Mouse (Mus musculus) ovary, postnatal 14 days (tissue): ENCODE results near the gene Cyp2d40.
"Not testable (repeated sequence)": the region's sequence is repeated elsewhere in the genome, so short reads cannot be mapped to it uniquely, and the experiment has no call there.

Experiments used
- DNase-seq: peaks from one replicate; pipeline ENCODE4 v3.0.0; 2022; ENCODE audit warnings: low spot score

Gene Cyp2d40

DNA sequence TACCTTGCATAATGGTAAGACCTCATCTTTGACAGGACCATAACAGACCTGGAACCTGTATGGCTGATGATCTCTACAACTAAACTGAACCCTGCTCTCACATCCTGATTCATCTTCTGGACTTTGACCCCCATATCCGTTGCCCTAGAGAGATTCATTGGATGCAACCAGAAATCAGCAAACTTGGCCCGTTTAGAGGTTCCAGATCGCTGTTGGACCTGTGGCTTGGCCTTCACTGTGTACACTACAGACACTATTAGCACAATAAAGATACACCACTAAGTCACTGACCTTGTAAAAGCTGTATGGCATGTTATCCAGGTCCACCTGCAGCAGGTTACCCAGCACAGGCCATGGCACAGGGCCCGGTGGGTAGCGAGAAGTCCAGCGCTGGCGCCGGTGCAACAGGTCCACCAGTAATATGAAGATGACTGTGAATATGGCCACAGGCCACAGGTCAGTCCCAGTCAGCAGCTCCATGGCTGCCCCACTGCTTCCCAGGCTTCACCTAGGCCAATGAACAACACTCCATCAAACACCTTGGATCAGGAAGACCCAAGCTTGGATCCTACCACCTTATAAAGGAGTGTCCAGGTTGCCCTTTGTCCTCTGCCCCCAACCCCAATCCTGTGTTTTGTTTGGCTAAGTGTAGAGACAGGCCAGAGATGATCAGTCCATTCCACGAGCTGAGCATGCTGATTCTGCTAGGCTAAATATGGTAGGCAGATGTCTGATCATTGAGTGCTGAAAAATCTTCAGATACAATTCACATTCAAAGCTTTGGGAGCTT is at the start of gene Cyp2d40:
Cyp2d40 (minus strand) TSS at position 553 of the 790 bp plus-strand sequence.
- no peak for DNase-seq

DNA sequence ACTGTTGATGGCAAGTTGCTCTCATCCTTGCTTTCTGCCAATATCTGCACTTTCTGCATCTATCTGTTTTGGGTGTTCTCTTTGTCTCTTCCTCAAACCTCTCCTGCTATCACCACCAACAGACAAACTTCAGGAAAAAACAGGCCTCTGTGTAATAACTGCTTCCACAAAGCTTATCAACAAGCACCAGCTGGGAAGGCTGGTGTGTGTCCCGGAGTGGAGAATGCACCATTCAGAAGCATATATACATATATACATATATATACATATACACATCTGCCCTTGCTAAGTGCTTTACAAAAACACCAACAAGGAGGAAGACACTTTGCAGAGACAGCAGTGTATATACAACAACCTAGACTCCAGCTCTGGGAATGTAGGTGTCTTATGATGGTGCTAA is 46.6 kb upstream of the Cyp2d40 start:
- no peak for DNase-seq

DNA sequence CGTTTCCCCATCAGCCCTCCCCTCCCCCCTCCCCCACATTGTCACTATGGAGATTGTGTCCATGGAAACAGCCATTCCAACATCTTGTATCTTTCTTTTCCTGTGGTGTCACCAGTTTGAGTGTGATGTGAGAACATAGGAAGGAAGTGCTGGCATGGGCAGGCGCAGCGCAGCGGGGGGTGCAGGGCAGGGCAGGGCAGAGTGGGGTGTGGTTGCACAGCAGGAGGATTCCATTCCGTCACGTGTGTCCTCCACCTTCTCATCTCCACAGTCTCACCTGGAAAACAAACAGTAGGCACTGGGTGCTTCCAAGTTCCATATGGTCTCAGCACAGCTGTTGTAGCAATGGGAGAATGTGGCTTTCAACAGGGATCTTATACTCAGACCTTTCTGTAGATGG is 45.5 kb upstream of the Cyp2d40 start:
- DNase-seq, result no peak

DNA sequence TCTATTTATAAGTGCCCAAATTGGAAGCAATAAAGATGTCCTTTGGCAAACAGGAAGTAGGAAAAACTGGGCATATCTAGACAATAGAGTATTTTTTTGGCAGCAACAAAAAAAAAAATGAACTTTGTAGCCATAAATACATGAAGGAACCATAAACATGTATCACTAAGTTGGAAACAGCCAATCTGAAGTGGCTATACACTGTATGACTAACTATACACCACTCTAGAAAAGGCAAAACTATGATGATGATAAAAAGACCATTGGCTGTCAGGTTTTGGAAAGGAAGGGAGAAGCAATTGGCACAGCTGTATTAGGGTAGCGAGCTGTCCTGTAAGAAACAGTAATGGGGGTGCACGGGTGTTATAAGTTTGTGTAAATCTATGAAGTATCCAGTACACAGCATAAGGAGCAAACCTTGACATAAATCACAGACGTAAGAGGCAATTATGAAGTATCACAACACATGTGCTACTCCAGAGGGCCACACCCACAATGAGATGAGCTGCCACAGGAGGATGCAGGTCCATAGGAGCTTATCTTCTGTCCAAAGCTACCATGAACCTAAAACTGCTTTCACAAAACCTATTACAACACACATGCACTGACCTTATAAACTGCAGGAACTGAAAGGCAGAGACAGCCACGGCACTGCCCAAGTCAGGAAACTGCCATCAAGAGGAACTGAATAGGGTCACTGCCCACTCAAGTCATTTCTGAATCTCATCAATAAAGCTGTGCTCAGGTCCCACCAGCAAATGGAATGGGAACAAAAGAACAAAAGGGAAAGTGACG is 43.2 kb upstream of the Cyp2d40 start:
- no peak for DNase-seq

DNA sequence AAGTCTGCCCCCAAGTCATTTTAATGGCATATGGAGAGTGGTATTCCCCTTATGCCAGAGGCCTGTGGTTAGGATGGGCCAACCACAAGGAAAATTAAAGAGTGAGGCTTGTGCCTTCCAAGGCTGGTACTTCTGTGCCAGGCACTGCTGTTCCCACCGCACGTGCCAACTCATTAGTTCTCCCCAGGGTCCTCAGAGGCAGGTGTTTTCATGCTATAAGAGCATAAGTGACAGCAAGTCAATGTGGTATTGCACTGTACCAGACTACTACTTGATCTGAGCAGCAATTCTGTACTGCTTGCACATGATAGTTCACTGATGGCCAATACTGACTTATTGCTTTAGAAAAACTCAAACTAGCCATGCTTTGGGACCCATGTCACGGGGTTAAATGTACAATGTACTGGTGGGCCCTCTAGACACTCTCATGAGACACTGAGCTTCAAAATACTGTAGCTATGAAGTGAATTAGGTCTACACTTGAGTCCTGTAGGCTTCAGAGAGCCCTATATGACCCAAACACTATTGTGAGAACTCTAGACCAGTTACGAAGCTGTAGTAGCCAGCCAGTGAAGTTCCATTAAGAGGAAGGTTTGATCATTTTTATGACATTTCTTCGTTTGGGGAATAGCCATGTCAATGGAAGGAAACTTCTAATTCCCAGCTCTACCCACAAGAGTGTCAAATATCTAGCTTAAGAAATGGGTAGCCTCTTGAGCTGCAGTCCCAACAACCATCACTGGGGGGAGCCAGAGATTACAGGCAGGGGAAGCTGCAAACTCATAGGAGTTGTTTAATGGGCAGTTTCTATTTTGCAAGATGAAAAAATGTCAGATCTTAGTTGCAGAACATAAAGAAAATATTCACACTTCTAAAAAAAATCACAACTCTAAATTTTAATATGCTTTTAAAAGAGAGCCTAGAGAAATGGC is 41.0 kb upstream of the Cyp2d40 start:
- DNase-seq, result peak; percentile 83

DNA sequence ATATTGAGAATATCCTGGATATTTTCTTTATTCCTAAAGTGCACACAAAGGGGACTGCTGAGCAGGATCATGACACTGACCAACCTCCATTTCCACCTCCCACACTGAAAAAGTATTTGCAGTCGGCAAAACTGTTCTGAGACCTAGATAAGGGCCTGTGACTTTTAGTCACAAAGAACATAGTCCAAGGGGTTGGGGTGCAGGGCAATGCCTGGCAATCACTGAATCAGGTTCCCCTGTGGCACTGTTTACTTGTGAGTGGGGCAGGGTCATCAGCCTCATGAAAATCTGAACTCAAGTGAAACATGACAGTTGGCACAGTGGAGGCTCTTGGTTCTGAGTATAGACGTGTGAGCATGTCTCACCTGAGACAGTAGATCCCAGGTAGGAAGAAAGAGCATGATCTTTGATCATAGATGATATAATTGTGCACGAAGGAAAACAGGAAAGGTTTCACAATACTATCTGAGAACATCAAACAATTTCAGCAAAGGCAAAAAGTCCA is 32.0 kb upstream of the Cyp2d40 start:
- DNase-seq, result no peak

DNA sequence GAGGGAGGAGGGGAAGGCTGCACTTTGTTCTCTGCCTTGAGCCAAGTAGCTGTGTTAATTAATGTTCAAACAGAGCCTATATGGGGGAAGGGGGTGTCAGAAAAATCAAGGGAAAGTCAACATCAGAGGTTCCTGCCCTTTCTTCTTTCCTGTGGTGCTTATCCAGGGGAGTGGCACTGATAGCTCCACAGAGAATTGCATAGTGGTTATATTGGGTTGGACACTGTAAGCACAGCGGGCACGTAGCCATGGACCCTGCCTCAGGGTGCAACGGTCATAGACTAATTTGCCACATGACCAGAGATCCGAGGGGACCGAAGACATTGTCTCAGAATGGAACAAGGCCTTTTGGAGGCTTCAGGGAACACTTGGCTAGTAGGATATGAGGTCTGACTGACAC is 30.3 kb upstream of the Cyp2d40 start, which contains the start of gene Cyp2d26:
Cyp2d26 (minus strand) TSS at position 18 of the 400 bp plus-strand sequence.
- no peak for DNase-seq

- no peak for DNase-seq
Observed at GRCm38 (mm10) chr15:82793868-82794267, 29.9 kb upstream of the Cyp2d40 start.

DNA sequence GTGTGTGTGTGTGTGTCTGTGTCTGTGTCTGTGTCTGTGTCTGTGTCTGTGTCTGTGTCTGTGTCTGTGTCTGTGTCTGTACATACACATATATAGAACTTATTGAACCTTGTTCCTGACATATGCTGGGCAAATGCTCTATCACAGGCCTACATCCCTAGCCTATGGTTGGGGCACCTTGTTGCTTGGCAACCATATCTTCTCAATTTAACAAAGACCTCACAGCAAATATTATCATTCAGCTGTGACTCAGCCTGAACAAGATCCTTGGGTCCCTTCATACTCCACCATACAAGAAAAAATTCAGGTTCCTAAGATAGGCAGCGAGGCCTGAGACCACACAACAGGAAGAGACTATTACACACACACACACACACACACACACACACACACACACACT is 29.5 kb upstream of the Cyp2d40 start:
- no peak for DNase-seq

DNA sequence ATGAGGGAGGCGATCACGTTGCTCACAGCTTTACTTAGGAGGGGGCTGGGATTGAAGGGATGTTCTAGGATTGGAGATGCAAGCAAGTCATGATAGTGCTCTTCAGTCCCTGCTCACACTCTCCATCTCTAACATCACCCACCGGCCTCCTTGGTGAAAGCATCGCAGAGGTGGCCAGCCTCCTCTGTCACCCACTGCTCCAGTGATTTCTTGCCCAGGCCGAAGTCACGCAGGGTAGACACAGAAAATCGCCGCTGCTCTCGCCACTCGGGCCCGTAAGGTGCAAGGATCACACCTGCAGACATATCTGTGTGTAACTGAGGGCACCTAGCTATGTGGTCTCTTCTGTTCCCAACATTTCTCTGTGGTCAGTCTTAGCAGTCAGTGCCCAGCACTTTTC is 28.6 kb upstream of the Cyp2d40 start:
- no peak for DNase-seq

- no peak for DNase-seq
Observed at GRCm38 (mm10) chr15:82784581-82784980, 20.6 kb upstream of the Cyp2d40 start.

- DNase-seq, result no peak
Observed at GRCm38 (mm10) chr15:82783800-82784199, 19.8 kb upstream of the Cyp2d40 start.

- DNase-seq, result not testable (repeated sequence)
Observed at GRCm38 (mm10) chr15:82777856-82778255, 13.9 kb upstream of the Cyp2d40 start.

- no peak for DNase-seq
Observed at GRCm38 (mm10) chr15:82765943-82766342, 2.0 kb upstream of the Cyp2d40 start.

DNA sequence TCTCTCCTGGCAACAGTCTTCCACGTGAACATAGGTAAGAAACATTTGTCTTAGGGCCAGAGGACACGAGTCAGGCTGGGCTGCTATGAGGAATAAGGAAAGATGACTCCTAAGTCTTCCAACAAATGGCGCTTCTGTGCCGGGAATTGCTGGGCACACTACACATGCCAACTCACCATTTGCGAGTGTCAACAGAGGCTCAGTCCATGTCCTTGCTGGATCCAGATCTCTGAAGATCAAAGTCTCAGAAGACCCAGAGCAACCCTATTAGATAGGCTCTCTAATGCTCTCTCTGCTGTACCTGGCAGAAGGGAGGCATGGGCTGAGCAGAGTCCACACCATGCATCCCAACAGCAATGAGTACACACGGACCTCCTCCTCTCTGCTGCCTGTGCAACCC is 898 bp upstream of the Cyp2d40 start:
- DNase-seq, result no peak

- DNase-seq, result no peak
Observed at GRCm38 (mm10) chr15:82748141-82748540, 15.8 kb downstream of the Cyp2d40 start.

DNA sequence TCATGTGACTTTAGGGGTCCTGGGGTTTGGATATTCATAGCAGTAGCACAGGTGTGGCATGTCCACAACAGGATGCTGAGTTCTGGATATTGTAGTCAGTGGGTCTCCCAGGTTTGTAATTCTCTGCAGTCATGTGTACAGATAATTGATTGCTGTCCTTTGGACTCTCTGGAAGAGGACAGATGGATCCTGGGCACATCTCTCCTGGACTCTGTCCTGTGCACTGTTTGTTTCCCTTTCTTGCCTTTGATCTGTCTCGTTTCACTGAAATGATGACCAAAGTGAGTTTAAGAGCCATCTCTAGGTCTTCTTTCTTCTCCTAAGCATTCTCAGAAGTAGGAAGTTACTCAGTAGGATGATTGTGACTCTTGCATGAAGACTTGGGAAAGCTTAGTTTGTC is 16.5 kb downstream of the Cyp2d40 start:
- DNase-seq, result no peak

GRCm38 (mm10) chr15:82733331-82733925 is 30.6 kb downstream of the Cyp2d40 start:
- DNase-seq, result not testable (repeated sequence)
